Mouse (Mus musculus) small intestine, adult 2 months (tissue): ENCODE measurements around the gene Flrt1. TPM values are rescaled to one million over a fixed set of nuclear protein-coding genes. Genes with fewer than 3 reads are reported as not detected.

Source experiments
- H3K27ac ChIP-seq: fragments of 200-500 bp; 2 replicates; pipeline ENCODE4 v1.5.1; 2012; ENCODE audit warnings: low read depth, low read length, control low read depth, inconsistent platforms; ENCODE audit not compliant: insufficient read depth
- H3K27me3 ChIP-seq: fragments of 200-500 bp; 2 replicates; pipeline ENCODE4 v1.6.1; 2012; ENCODE audit warnings: mild to moderate bottlenecking, moderate library complexity, low read length, inconsistent platforms; ENCODE audit not compliant: control insufficient read depth, insufficient read depth
- H3K36me3 ChIP-seq: fragments of 200-500 bp; 2 replicates; pipeline ENCODE4 v1.6.1; 2012; ENCODE audit warnings: mild to moderate bottlenecking, low read length, control low read depth, inconsistent platforms; ENCODE audit not compliant: control insufficient read depth, insufficient read depth
- H3K4me1 ChIP-seq: fragments of 200-500 bp; 2 replicates; pipeline ENCODE4 v1.6.1; 2012; ENCODE audit warnings: low read length, inconsistent platforms, mixed read lengths; ENCODE audit not compliant: control insufficient read depth, insufficient read depth, insufficient read length
- H3K4me3 ChIP-seq: fragments of 200-500 bp; 2 replicates; pipeline ENCODE4 v1.5.1; 2012; ENCODE audit warnings: low read depth, mild to moderate bottlenecking, control low read depth, inconsistent platforms, low read length, moderate library complexity
- CTCF ChIP-seq: fragments of 200-500 bp; IDR thresholded peaks from 2 replicates; pipeline ENCODE4 v1.5.1; 2012; ENCODE audit warnings: low read depth, mild to moderate bottlenecking, control low read depth, inconsistent platforms, low read length, moderate library complexity, mixed read lengths; ENCODE audit not compliant: insufficient replicate concordance, insufficient read length; ENCODE audit errors: extremely low read depth
- POLR2A ChIP-seq: fragments of 200-500 bp; IDR thresholded peaks from 2 replicates; pipeline ENCODE4 v1.6.1; 2012; ENCODE audit warnings: low read depth, mild to moderate bottlenecking, control low read depth, inconsistent platforms, low read length, moderate library complexity
- WGBS: fragments of 180-500 bp; shearing (Covaris S2); methylation state at CpG from one replicate; pipeline ENCODE4 v1.1.7; 2018; 5-methylcytosine and 5-hydroxymethylcytosine counted together
- polyA plus RNA-seq: library from polyadenylated mRNA; depleted of rRNA; stranded (reverse); fragments of >200 nt; gene quantifications from 2 replicates; pipeline ENCODE4 v1.2.3, GENCODE M21; 2012

Flrt1 gene
- polyA plus RNA-seq, 1 experiment, result 0.06 TPM

DNA sequence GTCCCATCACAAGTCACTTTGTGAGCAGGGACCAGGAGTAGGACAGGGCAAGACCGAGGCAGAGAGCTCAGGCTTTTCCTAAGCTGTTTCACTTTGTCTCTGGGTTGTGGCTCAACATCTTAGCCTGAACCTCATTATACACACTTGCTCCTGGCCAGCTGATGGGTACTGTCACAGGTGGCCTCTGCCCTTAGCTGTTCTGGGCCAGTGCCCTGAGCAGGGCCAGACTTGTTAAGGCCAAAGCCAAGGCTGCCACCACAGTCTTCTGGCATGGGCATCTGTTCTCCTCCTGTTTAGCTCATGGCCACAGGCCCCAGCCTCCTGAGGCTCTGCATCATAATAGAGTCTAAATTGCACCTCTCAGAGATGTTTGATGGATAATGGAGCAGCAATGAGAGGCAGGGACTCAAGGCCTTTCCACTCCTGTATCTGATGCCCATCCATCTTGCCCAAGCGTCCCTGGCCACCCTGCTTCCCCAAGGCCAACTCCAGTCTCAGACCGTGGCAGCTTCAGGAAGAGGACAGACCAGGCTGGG, 5.8 kb downstream of the Flrt1 start:
- peaks cover 3% of the 10 kb centered on the region; the same call in 1 of the 2 replicates for H3K4me1 ChIP-seq
- H3K27me3 ChIP-seq, result no peaks in the 10 kb centered on the region
- no peak overlapping the region for H3K27ac ChIP-seq
- no peak overlapping the region for H3K4me3 ChIP-seq
- no peaks in the 10 kb centered on the region for H3K36me3 ChIP-seq
- 85% methylated on average over 3 of the region's 3 CpGs for WGBS
- no peak for TF ChIP-seq POLR2A
- TF ChIP-seq CTCF, result no peak

DNA sequence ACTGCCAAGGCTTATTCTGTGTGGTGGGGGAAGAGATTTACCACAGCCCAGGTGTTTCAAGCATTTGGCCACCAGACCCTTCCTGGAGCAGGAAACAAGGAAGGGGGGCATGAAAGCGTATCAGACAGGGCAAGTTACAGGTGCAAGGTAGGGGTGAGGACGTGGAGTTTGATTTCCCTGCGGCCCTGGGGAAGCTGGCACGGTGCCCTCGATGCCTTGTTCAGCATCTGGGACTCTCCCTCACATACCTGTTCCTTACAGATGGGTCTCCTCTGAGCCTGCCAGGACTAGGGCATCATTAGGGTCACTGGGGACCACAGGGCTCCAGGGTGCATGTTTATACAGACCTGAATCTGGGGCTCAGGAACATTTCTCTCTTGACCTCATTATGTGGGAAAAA, 12.8 kb downstream of the Flrt1 start:
- 18% methylated on average over 5 of the region's 5 CpGs for WGBS
- Histone ChIP-seq H3K4me1 (no peaks in the 10 kb centered on the region), H3K4me3 (no peak overlapping the region), H3K27me3 (no peaks in the 10 kb centered on the region), H3K36me3 (no peaks in the 10 kb centered on the region), H3K27ac (no peak overlapping the region)
- TF ChIP-seq POLR2A, result no peak
- no peak for TF ChIP-seq CTCF

DNA sequence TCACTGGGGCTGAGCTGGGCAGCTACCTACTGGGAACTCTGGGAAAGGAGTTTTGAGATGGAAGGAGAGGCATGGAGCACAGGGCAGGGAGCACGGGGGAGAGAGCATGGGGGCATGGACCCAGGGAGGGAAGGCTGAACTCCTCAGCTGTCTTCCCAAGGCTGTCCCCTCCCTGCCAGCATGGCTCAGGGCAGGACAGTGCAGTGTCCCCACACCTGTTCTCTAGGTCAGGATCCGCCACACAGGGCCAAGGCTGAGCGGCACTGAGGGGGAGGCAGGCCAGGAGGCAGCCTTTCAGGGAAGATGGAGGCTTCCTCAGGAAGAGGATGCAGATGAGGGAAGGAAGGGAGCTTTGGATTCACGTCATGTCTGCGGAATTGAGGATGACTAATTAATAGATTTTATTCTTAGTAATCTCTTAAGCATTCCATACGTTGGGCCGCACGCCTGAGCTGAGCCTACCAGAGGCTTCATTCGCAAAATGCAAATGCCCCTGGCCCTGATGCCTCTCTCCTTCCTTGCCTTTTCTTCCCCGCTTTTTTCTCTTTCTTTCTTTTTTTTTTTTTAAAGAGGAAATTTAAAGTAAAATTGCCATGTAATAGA, 14.0 kb downstream of the Flrt1 start:
- Histone ChIP-seq H3K4me1 (no peaks in the 10 kb centered on the region), H3K36me3 (no peaks in the 10 kb centered on the region), H3K27me3 (no peaks in the 10 kb centered on the region), H3K4me3 (no peak overlapping the region), H3K27ac (no peak overlapping the region)
- TF ChIP-seq CTCF (no peak), POLR2A (no peak)
- 85% methylated on average over 10 of the region's 10 CpGs for WGBS

DNA sequence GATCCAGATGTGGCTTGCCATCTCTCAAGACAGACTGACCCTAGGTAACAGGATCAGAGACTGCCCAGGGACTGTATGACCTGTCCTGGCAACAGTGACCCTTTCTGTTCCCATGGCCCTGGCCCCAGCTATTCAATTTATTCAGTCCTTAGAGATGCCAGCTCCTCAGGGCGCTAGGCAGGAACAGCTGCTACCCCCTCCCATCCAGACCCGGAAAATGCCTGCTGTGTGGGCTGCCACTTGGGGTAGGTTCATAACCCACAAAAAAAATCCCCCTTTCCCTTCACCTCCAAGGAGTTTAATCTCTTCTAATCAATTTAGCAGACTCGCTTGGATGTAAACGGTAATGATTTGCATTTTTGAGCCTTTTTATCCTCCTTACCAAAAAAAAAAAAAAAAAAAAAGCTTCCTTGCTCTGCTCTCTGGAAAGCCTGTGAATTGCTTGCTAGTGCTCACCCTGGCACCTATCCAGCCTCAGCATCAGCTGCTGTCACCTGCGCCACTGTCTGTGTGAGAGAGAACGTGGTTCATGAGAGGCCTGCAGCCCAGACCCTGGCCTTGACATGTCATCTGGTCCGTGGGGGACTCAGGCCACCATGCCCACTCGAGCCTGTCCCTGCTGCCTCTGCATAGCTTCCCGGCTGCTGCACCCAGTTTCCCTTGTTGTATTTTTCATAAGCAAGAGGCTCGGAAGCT, 15.0 kb downstream of the Flrt1 start:
- H3K4me3 ChIP-seq, result no peak overlapping the region
- H3K27me3 ChIP-seq, result no peaks in the 10 kb centered on the region
- H3K4me1 ChIP-seq, result no peaks in the 10 kb centered on the region
- TF ChIP-seq POLR2A (no peak), CTCF (no peak)
- H3K27ac ChIP-seq, result no peak overlapping the region
- WGBS, result 69% methylated on average over 10 of the region's 10 CpGs
- no peaks in the 10 kb centered on the region for H3K36me3 ChIP-seq

DNA sequence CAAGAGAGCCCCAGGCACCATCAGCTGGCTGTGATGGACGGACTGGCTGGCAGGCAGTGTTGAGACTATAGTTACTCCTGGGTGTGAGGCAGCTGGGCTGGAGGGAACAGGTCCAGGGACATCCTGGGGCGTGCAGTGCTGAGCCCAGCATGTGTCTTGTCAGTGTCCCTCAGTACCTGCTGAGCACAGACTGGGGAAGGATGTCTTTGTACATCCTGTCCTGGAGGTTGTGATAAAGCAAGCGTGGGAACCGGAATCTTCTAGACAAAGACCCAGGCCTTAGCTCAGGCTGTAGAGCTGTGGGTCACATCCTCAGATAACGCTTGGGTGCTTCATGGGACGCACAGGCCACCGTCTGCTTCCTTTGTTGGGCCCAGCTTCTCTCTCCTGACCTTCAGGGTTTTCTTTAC, 15.7 kb downstream of the Flrt1 start:
- H3K4me3 ChIP-seq, result no peak overlapping the region
- TF ChIP-seq CTCF, result no peak
- TF ChIP-seq POLR2A, result no peak
- H3K27me3 ChIP-seq, result no peaks in the 10 kb centered on the region
- no peaks in the 10 kb centered on the region for H3K36me3 ChIP-seq
- H3K27ac ChIP-seq, result no peak overlapping the region
- WGBS, result 88% methylated on average over 7 of the region's 7 CpGs
- H3K4me1 ChIP-seq, result no peaks in the 10 kb centered on the region

DNA sequence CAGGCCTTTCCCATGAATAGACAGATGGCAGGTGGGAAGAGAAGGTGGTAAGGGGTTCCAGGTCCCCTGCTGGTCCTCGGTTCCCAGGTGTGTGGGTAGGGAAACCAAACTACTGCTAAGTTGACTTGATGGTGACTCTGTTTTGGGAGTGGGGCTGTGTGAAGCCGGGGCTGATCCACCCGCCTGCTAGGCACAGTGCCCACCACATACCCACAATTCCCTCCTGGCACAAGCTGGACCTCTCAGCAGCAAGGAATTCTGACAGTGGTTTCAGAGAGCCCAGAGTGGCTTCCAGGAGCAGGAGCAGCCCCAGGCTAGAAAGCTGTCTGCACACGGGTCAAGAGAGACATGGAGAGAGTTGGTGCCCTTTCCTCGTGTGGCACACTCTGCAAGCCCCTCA, 16.5 kb downstream of the Flrt1 start:
- TF ChIP-seq CTCF, result no peak
- Histone ChIP-seq H3K27me3 (no peaks in the 10 kb centered on the region), H3K36me3 (no peaks in the 10 kb centered on the region), H3K4me3 (no peak overlapping the region), H3K4me1 (no peaks in the 10 kb centered on the region), H3K27ac (no peak overlapping the region)
- 80% methylated on average over 5 of the region's 5 CpGs for WGBS

DNA sequence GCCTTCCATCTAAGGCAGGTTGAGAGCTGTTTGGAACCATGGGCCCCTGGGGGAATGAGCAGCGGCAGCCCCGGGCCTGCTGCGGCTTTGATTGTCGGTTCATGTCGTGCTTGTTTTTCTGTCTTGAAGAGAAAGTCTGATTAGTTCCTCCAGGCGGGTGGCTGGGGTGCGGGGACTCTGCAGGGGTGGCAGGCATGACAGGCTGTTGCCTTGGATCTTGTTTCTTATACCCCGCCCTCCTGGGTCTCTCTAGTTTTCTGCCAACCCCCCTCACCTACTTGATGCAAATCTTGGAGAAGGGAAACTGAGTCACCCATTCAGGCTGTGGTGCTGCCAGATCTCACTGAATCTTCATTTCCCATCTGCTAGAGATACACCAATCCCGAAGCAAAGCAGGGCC, 17.0 kb downstream of the Flrt1 start:
- Histone ChIP-seq H3K4me1 (no peaks in the 10 kb centered on the region), H3K27me3 (no peaks in the 10 kb centered on the region), H3K4me3 (no peak overlapping the region), H3K36me3 (no peaks in the 10 kb centered on the region), H3K27ac (no peak overlapping the region)
- 74% methylated on average over 9 of the region's 9 CpGs for WGBS
- no peak for TF ChIP-seq CTCF
- TF ChIP-seq POLR2A, result no peak
